16 mouse cellular contexts compared by ENCODE assay signal in genomic region chr2:27310908-27311307, GRCm38 (mm10).
DNase-seq lines count a peak whose midpoint lies in the region; TF ChIP-seq lines count a peak whose summit lies in the region.
"Had no signal": no experiment of that assay in that cellular context is flagged by ENCODE, and none has a peak within 500 bp of the region (broad histone marks: within the 10 kb centered on the region; RNA-seq: fewer than 3 reads in every experiment).

No protein-coding gene starts in this region.

- intact Hi-C loops in gastrocnemius, postnatal 14 days (cut with DNase I; ENCODE audit: low total_unique reads) = no loop called here
- intact Hi-C loops in gastrocnemius, postnatal 36 days (cut with DNase I) = no loop called here

- no peaks in the 10 kb centered on the region for H3K36me3 ChIP-seq in spleen, adult 2 months (ENCODE audit: control insufficient read depth, insufficient read depth, low read length)
- H3K36me3 ChIP-seq in splenic B cell, adult 2 months (ENCODE audit: control insufficient read depth, insufficient read depth, low read length, poor library complexity, severe bottlenecking) = no peaks in the 10 kb centered on the region
- H3K36me3 ChIP-seq: limb, embryonic 15.5 days had no signal

- H3K4me3 ChIP-seq in spleen, adult 2 months (ENCODE audit: extremely low read depth, insufficient read depth, insufficient read length) = no peak overlapping the region
- no peak overlapping the region for H3K4me3 ChIP-seq in layer of hippocampus, adult 2 months
- H3K4me3 ChIP-seq: left cerebral cortex, adult 2 months; limb, embryonic 15.5 days had no signal

- WGBS in spleen, adult 2 months = 67% methylated on average over 5 of the region's 5 CpGs

- no peak for TF ChIP-seq POLR2A in spleen, adult 2 months (IDR thresholded peaks at IDR 0.05; ENCODE audit: low read depth, low read length)

- H3K27ac ChIP-seq in spleen, adult 2 months (ENCODE audit: insufficient read depth, low read length) = peak overlapping the region; percentile 95
- no peak overlapping the region for H3K27ac ChIP-seq in layer of hippocampus, adult 2 months
- H3K27ac ChIP-seq: kidney, postnatal 0 days; left cerebral cortex, adult 2 months; limb, embryonic 15.5 days; stomach, postnatal 0 days had no signal

- no peak for TF ChIP-seq CTCF in spleen, adult 2 months (IDR thresholded peaks at IDR 0.05; ENCODE audit: extremely low read depth, insufficient read depth, insufficient read length, insufficient replicate concordance)
- TF ChIP-seq CTCF in layer of hippocampus, adult 2 months (conservative IDR thresholded peaks at IDR 0.05) = no peak

- no peaks in the 10 kb centered on the region for H3K27me3 ChIP-seq in spleen, adult 2 months (ENCODE audit: control insufficient read depth, insufficient read depth, low read length)
- H3K27me3 ChIP-seq in splenic B cell, adult 2 months (ENCODE audit: control insufficient read depth, insufficient read depth, low read length, poor library complexity, severe bottlenecking) = no peaks in the 10 kb centered on the region
- H3K27me3 ChIP-seq: limb, embryonic 15.5 days; Patski had no signal

- peak; percentile 33 for DNase-seq in gastrocnemius, postnatal 14 days
- no peak for DNase-seq in gastrocnemius, postnatal 36 days
- DNase-seq in kidney, adult 8-10 months = peak; percentile 30 to 54
- DNase-seq in kidney, postnatal 10 days = no peak
- no peak for DNase-seq in spleen, adult 2 months (ENCODE audit: low read depth in 1 of 2, low spot score in 2 of 2)
- DNase-seq in spleen, adult 12 weeks (ENCODE audit: low spot score) = no peak
- peak; percentile 66 for DNase-seq in splenic B cell, adult 2 months (ENCODE audit: low read depth, low spot score)
- no peak for DNase-seq in layer of hippocampus, adult 2 months (ENCODE audit: low spot score in 2 of 2)
- DNase-seq: adrenal gland, postnatal 25 days; cerebellum, adult 11 months; lung, postnatal 10 days had no signal

- H3K4me1 ChIP-seq in spleen, adult 2 months (ENCODE audit: control insufficient read depth, insufficient read depth, insufficient read length) = peaks cover 48% of the 10 kb centered on the region; the same call in 1 of the 2 replicates

Comparison
In these comparisons a context has a peak if more than half of its experiments do, and no peak if none do; other contexts are left out.
1. DNase-seq: peak in gastrocnemius, postnatal 14 days (single experiment), kidney, adult 8-10 months (2 of 2) and splenic B cell, adult 2 months (single experiment); none in gastrocnemius, postnatal 36 days (0 of 2), kidney, postnatal 10 days (single experiment), spleen, adult 2 months (0 of 2), spleen, adult 12 weeks (single experiment) and layer of hippocampus, adult 2 months (0 of 2).